Mouse (Mus musculus) lung, postnatal 0 days (tissue): ENCODE data around the gene Prkar1a.

ENCODE experiments used
- CTCF ChIP-seq: IDR thresholded peaks from 2 replicates; pipeline ENCODE4 v1.5.1; 2016; ENCODE audit warnings: antibody characterized with exemption, mild to moderate bottlenecking
- EP300 ChIP-seq: IDR thresholded peaks from 2 replicates; pipeline ENCODE4 v1.6.1; 2016; ENCODE audit warnings: antibody characterized with exemption, mild to moderate bottlenecking, control low read depth

GRCm38 (mm10) chr11:109672881-109673739 is 23.9 kb downstream of the Prkar1a start:
- TF ChIP-seq CTCF (no peak), EP300 (no peak)
